Comparison of ENCODE assay signal across 17 mouse cellular contexts in genomic region chr5:92967906-92968305, GRCm38 (mm10).
A peak's percentile ranks its signal among the peaks of the same experiment; 100 is the strongest.
DNase-seq lines count a peak whose midpoint lies in the region; TF ChIP-seq lines count a peak whose summit lies in the region.
"Had no signal": no experiment of that assay in that cellular context is flagged by ENCODE, and none has a peak within 500 bp of the region (broad histone marks: within the 10 kb centered on the region; RNA-seq: fewer than 3 reads in every experiment).

No protein-coding gene starts in this region.

- 0 out of 2 replicates have a peak overlapping the region, but pooled peaks have one; percentile 22 for H3K9ac ChIP-seq in CH12.LX (ENCODE audit: insufficient read depth, low read depth)

- no peak for TF ChIP-seq EP300 in CH12.LX (IDR thresholded peaks at IDR 0.05; ENCODE audit: low read length)

- no peaks in the 10 kb centered on the region for H3K9me3 ChIP-seq in heart, embryonic 10.5 days
- no peaks in the 10 kb centered on the region for H3K9me3 ChIP-seq in CH12.LX (replicated peaks; ENCODE audit: low read length)

- peak; percentile 73 for DNase-seq in heart, embryonic 10.5 days (ENCODE audit: low spot score)
- DNase-seq in heart, postnatal 4 days = no peak
- DNase-seq in CH12.LX (ENCODE audit: extremely low read depth) = no peak
- DNase-seq in retina, embryonic 14.5 days (ENCODE audit: low spot score) = no peak
- DNase-seq: adrenal gland, adult 2 months; adrenal gland, adult 8-10 months; adrenal gland, postnatal 10 days; adrenal gland, postnatal 14 days; adrenal gland, postnatal 25 days; adrenal gland, postnatal 36 days; B cell, adult 2 months; cerebellum, adult 11 months; cerebellum, adult 11-12 months; cerebellum, adult 18-20 months; cerebellum, adult 2 months had no signal

- H3K4me3 ChIP-seq in heart, embryonic 10.5 days = no peak overlapping the region
- H3K4me3 ChIP-seq in CH12.LX (replicated peaks in 1 of 3; ENCODE audit: low read depth in 2 of 3, low read length in 2 of 3, poor library complexity in 1 of 3) = no peak overlapping the region

- H3K27ac ChIP-seq in heart, embryonic 10.5 days = no peak overlapping the region
- H3K27ac ChIP-seq in CH12.LX (ENCODE audit: insufficient read depth, low read depth) = no peak overlapping the region

- H3K4me2 ChIP-seq in CH12.LX (ENCODE audit: insufficient read depth, low read depth, poor library complexity, severe bottlenecking) = peak overlapping the region; percentile 34

- H3K79me2 ChIP-seq in CH12.LX (replicated peaks; ENCODE audit: control insufficient read depth, extremely low read depth, insufficient read depth, poor library complexity, severe bottlenecking) = no peaks in the 10 kb centered on the region

- peaks cover 50% of the 10 kb centered on the region for H3K36me3 ChIP-seq in heart, embryonic 10.5 days
- no peaks in the 10 kb centered on the region for H3K36me3 ChIP-seq in CH12.LX (replicated peaks in 1 of 2; ENCODE audit: control insufficient read depth in 1 of 2, insufficient read depth in 1 of 2, low read length in 1 of 2)
- H3K36me3 ChIP-seq: G1E had no signal

- no peaks in the 10 kb centered on the region for H3K27me3 ChIP-seq in heart, embryonic 10.5 days (ENCODE audit: insufficient read depth, poor library complexity, severe bottlenecking)
- H3K27me3 ChIP-seq in CH12.LX (replicated peaks) = no peaks in the 10 kb centered on the region
- H3K27me3 ChIP-seq: Patski had no signal

- in situ Hi-C loops in CH12.LX (cut with MboI; ENCODE audit: low pct_ligation_motif_present, low pct_unique_long_range_greater_than_20kb, low sequenced_read_pairs) = no loop called here

- dilution Hi-C loops in CH12.LX (cut with MboI; ENCODE audit: extremely low pct_ligation_motif_present, extremely low pct_unique_long_range_greater_than_20kb, low sequenced_read_pairs) = no loop called here

- no peak for TF ChIP-seq CTCF in CH12.LX (conservative IDR thresholded peaks at IDR 0.05 in 1 of 2, IDR thresholded peaks at IDR 0.05 in 1 of 2; ENCODE audit: low read depth in 2 of 2, low read length in 2 of 2)

- 93% methylated on average over 3 of the region's 3 CpGs for whole genome bisulfite sequencing in heart, embryonic 10.5 days

- H3K4me1 ChIP-seq in heart, embryonic 10.5 days = peaks cover 10% of the 10 kb centered on the region; the same call in 1 of the 2 replicates
- peaks cover 3 to 24% of the 10 kb centered on the region in 2 experiments for H3K4me1 ChIP-seq in CH12.LX (ENCODE audit: control insufficient read depth in 1 of 2, insufficient read depth in 2 of 2)

- TF ChIP-seq RAD21 in CH12.LX (IDR thresholded peaks at IDR 0.05; ENCODE audit: low read depth, low read length) = no peak

- TF ChIP-seq POLR2A in CH12.LX (IDR thresholded peaks at IDR 0.05; ENCODE audit: low read depth, low read length) = no peak

TF ChIP-seq in CH12.LX, 34 proteins besides CTCF, POLR2A, EP300 and RAD21:
- no peak for TF ChIP-seq ZKSCAN1 (IDR thresholded peaks at IDR 0.05; ENCODE audit: borderline replicate concordance, low read depth, low read length)
- no peak for TF ChIP-seq USF2 (conservative IDR thresholded peaks at IDR 0.05; ENCODE audit: low read depth, low read length)
- no peak for TF ChIP-seq TBP (conservative IDR thresholded peaks at IDR 0.05; ENCODE audit: low read depth, low read length)
- TF ChIP-seq NRF1 (IDR thresholded peaks at IDR 0.05; ENCODE audit: low read depth, low read length) = no peak
- TF ChIP-seq MXI1 (IDR thresholded peaks at IDR 0.05; ENCODE audit: low read depth, low read length) = no peak
- TF ChIP-seq CHD1 (IDR thresholded peaks at IDR 0.05; ENCODE audit: low read depth, low read length) = no peak
- TF ChIP-seq JUN (IDR thresholded peaks at IDR 0.05; ENCODE audit: insufficient read depth, low read depth, low read length) = peak; percentile 38
- no peak for TF ChIP-seq ZNF384 (IDR thresholded peaks at IDR 0.05; ENCODE audit: low read depth, low read length)
- no peak for TF ChIP-seq ELF1 (IDR thresholded peaks at IDR 0.05; ENCODE audit: low read depth, low read length)
- TF ChIP-seq MAX (IDR thresholded peaks at IDR 0.05; ENCODE audit: low read length) = no peak
- TF ChIP-seq CHD2 (IDR thresholded peaks at IDR 0.05; ENCODE audit: low read length) = no peak
- peak; percentile 80 for TF ChIP-seq JUND (conservative IDR thresholded peaks at IDR 0.05; ENCODE audit: low read depth, low read length)
- TF ChIP-seq ZC3H11A (IDR thresholded peaks at IDR 0.05; ENCODE audit: low read depth, low read length) = no peak
- no peak for TF ChIP-seq POLR2AphosphoS2 (IDR thresholded peaks at IDR 0.05; ENCODE audit: low read depth, low read length)
- no peak for TF ChIP-seq E2F4 (IDR thresholded peaks at IDR 0.05; ENCODE audit: insufficient replicate concordance, low read depth, low read length)
- no peak for TF ChIP-seq MAZ (IDR thresholded peaks at IDR 0.05; ENCODE audit: low read depth, low read length)
- no peak for TF ChIP-seq NELFE (IDR thresholded peaks at IDR 0.05; ENCODE audit: low read depth, low read length)
- TF ChIP-seq BHLHE40 (IDR thresholded peaks at IDR 0.05; ENCODE audit: low read depth, low read length) = no peak
- no peak for TF ChIP-seq RCOR1 (conservative IDR thresholded peaks at IDR 0.05; ENCODE audit: low read depth, low read length)
- TF ChIP-seq TCF12 (IDR thresholded peaks at IDR 0.05; ENCODE audit: low read depth, low read length) = no peak
- no peak for TF ChIP-seq GABPA (IDR thresholded peaks at IDR 0.05; ENCODE audit: insufficient replicate concordance, low read depth, low read length)
- no peak for TF ChIP-seq ETS1 (conservative IDR thresholded peaks at IDR 0.05; ENCODE audit: low read depth, low read length)
- TF ChIP-seq MYC (IDR thresholded peaks at IDR 0.05; ENCODE audit: low read depth, low read length) = no peak
- peak; percentile 62 for TF ChIP-seq IRF4 (IDR thresholded peaks at IDR 0.05; ENCODE audit: low read depth, low read length)
- TF ChIP-seq MEF2A (IDR thresholded peaks at IDR 0.05; ENCODE audit: borderline replicate concordance, low read depth, low read length) = 0 out of 2 replicates have a peak, but pooled peaks have one; percentile 21
